Mouse (Mus musculus): ENCODE results near the gene Sh2d5. TPM values are rescaled to one million over a fixed set of nuclear protein-coding genes. Genes with fewer than 3 reads are reported as not detected.

Sh2d5 gene
- total RNA-seq (2022): under 1 TPM in 1 of 4 experiments, not detected in 3; 0.41 TPM

GRCm38 (mm10) chr4:138250088-138250960, at the start of gene Sh2d5, which contains the start of gene Kif17:
Sh2d5 (plus strand) TSS chr4:138250403.
Kif17 (plus strand) TSS chr4:138250435.
- DNase-seq (ENCODE audit: low spot score in 2 of 2): peak in 1 of 2 experiments; percentile 36

- no peak for DNase-seq (ENCODE audit: low spot score in 2 of 2)
These were observed 49.4 kb upstream of the Sh2d5 start for GRCm38 (mm10) chr4:138200769-138201168.

DNA sequence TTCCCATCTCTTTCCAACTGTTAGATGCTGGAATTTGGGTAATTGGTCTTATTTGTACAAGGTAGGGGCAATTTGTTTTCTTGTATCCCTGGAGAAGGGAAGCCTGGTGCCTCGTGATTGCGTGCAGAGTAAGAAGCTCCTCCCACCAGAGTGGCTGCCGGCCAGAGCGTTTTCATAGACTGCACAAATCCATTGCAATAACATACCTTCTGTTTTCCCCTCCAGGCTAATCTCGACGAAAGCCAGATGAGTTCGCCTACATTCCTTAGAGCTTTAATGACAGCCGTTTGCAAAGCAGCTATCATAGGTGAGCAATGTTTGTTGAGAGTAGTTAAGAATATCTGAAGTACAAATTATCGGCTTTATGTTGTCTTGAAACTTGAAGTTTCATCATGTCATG, 48.5 kb upstream of the Sh2d5 start:
- DNase-seq (ENCODE audit: low spot score in 2 of 2): no peak

- DNase-seq (ENCODE audit: low spot score in 2 of 2): no peak
These were observed 40.1 kb upstream of the Sh2d5 start for GRCm38 (mm10) chr4:138210116-138210515.

- no peak for DNase-seq (ENCODE audit: low spot score in 2 of 2)
These were observed 36.3 kb upstream of the Sh2d5 start for GRCm38 (mm10) chr4:138213861-138214260.

DNA sequence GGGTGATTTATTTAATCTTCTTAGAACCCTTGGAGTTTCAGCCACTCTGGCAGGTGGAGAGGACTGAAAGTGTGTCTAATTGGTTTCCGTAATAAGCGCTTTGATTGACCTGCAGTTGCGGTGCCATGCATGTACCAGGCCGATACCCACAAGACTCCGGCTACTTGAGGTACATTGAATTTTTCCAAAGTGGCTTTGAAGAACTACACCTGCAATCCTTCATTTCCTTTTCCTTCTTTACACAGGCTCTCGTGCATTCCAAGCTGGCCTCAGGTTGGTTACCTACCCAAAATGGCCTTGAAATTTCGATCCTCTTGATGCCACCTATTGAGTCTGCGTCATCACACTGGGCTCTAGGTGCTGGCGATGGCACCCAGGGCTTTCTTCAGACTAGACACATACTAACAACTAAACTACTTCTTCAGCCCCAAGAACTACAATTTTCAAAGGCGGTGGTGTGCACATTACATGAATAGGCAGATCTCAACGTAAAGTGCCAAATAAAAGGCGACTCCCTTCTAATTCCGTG, 34.5 kb upstream of the Sh2d5 start:
- DNase-seq (ENCODE audit: low spot score in 2 of 2): no peak

DNA sequence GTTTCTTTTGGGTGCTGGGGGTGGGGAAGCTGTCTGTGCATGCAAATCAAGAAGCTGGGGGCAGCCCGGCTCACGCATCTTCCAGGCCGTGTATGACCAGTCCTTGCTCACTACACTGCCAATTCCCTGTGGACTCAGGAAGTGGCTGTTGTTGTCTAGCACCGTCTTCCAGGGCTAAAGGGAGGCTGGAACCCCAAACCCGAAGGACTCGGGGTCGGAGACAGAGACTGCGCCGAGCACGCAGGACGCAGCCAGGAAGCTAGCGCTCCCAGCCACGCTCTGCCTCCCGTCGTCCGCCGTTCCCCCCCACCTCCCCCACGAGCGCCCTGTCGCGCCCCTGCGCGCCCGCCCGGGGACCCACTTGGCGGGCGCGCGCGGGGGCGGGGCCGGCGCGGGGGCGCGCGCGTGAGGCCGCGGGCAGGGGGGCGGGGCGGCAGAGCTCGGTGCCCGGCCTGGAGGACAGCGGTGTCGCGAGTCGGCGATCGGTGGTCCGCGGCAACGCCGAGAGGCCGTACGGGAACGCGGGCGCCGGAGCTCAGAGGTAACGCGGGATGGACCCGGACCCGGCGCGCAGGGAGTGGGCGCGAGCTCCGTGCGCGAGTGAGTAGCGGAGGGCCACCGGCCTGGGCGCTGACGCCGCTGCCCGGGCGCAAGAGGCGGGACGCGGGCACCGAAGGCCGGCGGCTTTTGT, 33.9 kb upstream of the Sh2d5 start, which contains the start of gene Hp1bp3:
Gene Hp1bp3, plus strand, starts transcription at position 97 of the 691 bp plus-strand sequence.
- DNase-seq (ENCODE audit: low spot score in 2 of 2): peak; percentile 70 to 76

- peak; percentile 97 to 98 for DNase-seq (ENCODE audit: low spot score in 2 of 2)
These were observed 33.3 kb upstream of the Sh2d5 start for GRCm38 (mm10) chr4:138216891-138217392.

DNA sequence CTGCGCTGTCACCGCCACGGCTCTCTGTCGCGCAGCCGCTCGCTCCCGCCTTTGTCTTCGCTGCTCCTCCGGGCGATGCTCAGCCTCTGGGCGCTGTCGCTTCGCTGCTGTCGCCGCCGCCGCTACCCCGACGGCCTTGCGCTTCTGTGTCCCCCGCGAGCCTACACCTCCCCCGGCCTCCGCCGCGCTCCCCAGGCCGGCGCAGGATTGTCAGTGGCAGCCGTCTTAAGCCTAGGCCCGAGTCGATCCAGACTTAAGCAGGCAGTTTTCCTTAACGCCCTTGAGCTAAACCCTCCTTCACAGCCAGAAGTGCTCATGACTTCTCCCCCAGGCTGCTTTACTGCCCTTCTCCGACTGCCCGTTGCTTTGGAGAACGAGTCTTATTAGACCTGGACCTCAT, 32.8 kb upstream of the Sh2d5 start:
- DNase-seq (ENCODE audit: low spot score in 2 of 2): peak in 1 of 2 experiments; percentile 9

DNA sequence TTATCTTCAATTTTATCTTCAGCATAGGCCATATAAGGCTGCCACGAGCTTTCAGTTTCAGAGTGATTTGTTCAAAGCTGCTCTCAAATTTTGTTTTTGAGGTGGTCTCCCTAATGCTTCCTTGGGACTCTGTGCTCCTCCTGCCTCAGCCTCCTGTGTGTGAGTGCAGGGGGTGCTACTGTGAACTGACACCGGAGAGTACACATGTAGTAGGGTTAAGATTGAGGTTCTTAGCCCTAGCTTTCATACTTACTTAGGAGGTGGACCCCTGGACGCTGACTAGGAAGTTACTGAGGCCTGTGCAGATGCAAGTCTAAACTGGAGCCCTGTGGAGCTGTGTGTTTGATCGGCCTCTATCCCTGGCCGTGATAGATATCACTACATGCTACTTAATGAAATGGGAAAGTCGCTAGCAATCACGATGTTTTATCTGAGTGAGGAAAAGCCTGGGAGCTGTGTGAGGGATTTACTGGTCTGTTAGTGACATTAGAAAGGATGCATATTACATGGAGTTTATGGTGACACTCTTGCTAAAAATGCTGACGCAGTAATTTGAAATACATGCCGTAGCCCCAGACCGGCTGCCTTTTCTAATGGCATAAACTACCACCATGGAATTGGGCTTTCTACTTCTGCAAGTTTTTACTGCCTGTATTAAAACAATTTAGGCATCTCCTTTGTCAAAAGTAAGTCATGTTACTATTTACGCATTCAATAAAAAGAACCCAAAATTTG, 32.1 kb upstream of the Sh2d5 start:
- DNase-seq (ENCODE audit: low spot score in 2 of 2): no peak

- DNase-seq (ENCODE audit: low spot score in 2 of 2): no peak
These were observed 30.9 kb upstream of the Sh2d5 start for GRCm38 (mm10) chr4:138219331-138219730.

DNA sequence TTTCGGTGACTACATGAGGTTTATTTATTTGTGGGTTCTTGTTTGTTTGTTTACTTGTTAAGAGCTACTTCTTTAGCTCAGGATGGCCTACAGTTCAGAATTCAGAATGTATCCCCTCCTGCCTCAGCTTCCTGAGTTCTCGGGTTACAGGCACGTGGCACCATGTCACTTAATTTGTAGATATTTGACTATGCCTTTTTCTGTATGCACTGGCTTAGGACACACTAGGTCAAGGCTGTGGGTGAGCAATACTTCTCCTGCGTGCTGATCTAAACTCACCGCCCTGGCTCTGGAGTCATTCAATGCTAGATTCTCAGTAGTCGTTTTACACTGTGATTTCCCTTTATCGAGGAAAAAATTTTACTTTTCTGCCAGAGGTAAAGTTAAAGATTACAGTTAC, 29.4 kb upstream of the Sh2d5 start:
- no peak for DNase-seq (ENCODE audit: low spot score in 2 of 2)

- no peak for DNase-seq (ENCODE audit: low spot score in 2 of 2)
These were observed 28.8 kb upstream of the Sh2d5 start for GRCm38 (mm10) chr4:138221406-138221805.

DNA sequence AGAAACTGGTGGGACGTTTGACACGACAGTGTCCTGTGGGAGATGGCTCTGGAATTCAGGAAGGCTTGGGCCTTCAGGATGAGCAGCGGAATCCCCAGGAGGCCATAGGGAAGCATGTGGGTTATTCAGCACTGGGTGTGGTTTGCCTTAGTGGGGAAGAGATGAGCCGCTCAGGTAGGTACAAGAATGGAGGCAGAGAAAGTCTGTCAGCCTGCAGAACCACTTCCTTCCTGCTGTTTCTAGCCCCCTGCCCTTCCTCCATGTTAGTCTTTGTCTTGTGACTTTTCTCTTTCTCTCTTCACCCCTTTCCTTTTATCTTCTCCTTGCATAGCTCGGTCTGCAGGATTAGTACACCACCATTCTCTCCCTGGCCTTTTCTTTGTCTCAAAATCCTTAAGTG, 27.8 kb upstream of the Sh2d5 start:
- DNase-seq (ENCODE audit: low spot score in 2 of 2): no peak

GRCm38 (mm10) chr4:138223623-138224022, 26.6 kb upstream of the Sh2d5 start:
- no peak for DNase-seq (ENCODE audit: low spot score in 2 of 2)

DNA sequence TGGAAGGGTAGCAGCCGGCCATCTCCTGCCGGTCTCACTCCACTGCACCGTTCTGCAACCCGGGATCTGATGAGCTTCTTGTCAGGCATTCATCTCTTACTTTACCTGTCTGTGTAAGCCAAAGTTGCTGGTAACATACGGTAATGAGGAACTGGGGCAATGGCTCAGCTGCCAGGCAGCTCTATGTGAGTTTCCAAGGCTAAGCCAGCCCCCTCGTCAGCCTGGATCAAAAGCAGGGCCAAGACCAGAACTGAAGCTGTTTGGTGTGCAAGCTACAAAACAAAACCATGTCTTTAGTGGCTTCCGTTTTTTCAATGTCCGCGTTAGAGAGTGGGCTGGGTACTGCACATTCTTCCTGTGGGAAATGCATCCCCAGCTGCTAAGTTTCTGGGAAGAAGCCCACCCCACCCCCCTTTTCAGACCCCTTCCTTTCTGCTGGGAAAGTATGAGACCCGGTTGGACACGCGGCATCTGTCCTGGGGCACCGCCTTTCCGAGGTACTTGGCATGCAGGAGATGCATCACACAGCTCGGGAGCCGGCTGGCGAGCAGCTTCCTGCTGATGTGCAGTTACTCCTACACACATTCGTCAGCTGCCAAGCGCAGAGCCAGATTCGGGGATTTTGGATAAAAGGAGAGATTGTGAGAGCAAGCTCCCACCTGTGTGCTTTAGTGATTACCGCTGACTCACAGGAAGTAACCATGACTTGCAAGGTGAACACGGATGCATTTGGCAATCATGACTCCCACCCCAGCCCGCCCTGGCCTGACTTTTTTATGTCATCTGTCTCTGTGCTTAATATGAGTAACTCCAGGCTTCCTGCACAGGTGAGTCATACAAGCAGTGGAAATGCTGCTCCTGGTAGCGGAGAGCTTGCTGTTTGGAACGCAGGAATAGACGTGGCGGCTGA, 3.2 kb upstream of the Sh2d5 start:
- no peak for DNase-seq (ENCODE audit: low spot score in 2 of 2)

- no peak for DNase-seq (ENCODE audit: low spot score in 2 of 2)
These were observed 1.6 kb downstream of the Sh2d5 start for GRCm38 (mm10) chr4:138251819-138252218.

GRCm38 (mm10) chr4:138252231-138252630, 2.0 kb downstream of the Sh2d5 start:
- DNase-seq (ENCODE audit: low spot score in 2 of 2): no peak

DNA sequence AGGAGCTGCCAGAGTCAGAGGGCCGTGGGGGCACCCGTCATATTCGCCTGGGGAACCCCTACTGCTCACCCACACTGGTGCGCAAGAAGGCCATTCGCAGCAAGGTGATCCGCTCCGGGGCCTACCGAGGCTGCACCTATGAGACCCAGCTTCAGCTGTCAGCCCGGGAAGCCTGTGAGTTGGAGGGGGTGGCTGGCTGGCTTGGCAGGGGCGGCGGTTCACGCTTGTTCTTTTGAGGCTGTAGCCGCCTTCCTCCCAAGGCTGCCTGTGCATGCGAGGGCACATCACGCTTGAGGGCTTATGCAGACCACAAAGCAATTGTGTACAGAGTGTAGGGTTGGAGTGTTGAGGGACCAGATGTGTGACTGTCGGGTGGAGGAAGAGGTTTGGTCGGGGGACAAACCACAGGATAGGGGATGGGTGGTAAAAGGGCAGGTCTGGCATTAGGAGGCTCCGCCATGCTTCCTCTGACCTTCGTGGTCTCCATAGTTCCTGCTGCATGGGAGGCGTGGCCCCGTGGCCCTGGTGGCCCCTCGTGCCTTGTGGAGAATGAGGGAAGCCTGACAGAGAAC, 7.0 kb downstream of the Sh2d5 start:
- no peak for DNase-seq (ENCODE audit: low spot score in 2 of 2)

GRCm38 (mm10) chr4:138258663-138259062, 8.5 kb downstream of the Sh2d5 start:
- no peak for DNase-seq (ENCODE audit: low spot score in 2 of 2)
